Mouse (Mus musculus): Measurements from ENCODE around the gene Prkcz. TPM values are rescaled to one million over a fixed set of nuclear protein-coding genes. Genes with fewer than 3 reads are reported as not detected.

The Prkcz gene
- total and polyA plus RNA-seq, 3 experiments = 0.16 to 11.8 (median 1.6) TPM

- TF ChIP-seq TCF12 (IDR thresholded peaks at IDR 0.05; ENCODE audit: low read depth, low read length) = no peak
- TF ChIP-seq MEF2A (IDR thresholded peaks at IDR 0.05; ENCODE audit: borderline replicate concordance, low read depth, low read length) = no peak
- TF ChIP-seq JUN (IDR thresholded peaks at IDR 0.05; ENCODE audit: insufficient read depth, low read depth, low read length) = no peak
- TF ChIP-seq CHD2 (IDR thresholded peaks at IDR 0.05; ENCODE audit: low read length) = no peak
- no peak for TF ChIP-seq UBTF (IDR thresholded peaks at IDR 0.05; ENCODE audit: low read depth, low read length)
- no peak for TF ChIP-seq KAT2A (IDR thresholded peaks at IDR 0.05; ENCODE audit: insufficient replicate concordance, low read length)
- no peak for TF ChIP-seq NRF1 (IDR thresholded peaks at IDR 0.05; ENCODE audit: low read depth, low read length)
- no peak for TF ChIP-seq USF1 (IDR thresholded peaks at IDR 0.05; ENCODE audit: low read depth, low read length)
- no peak for TF ChIP-seq ELF1 (IDR thresholded peaks at IDR 0.05; ENCODE audit: low read depth, low read length)
- no peak for TF ChIP-seq MYC (IDR thresholded peaks at IDR 0.05; ENCODE audit: low read depth, low read length)
- no peak for TF ChIP-seq TBP (conservative IDR thresholded peaks at IDR 0.05; ENCODE audit: low read depth, low read length)
- in situ Hi-C loops (cut with MboI; ENCODE audit: low pct_ligation_motif_present, low pct_unique_long_range_greater_than_20kb, low sequenced_read_pairs) = no loop called here
- no peak for DNase-seq (ENCODE audit: extremely low read depth)
- no peaks in the 10 kb centered on the region for H3K79me2 ChIP-seq (replicated peaks; ENCODE audit: control insufficient read depth, extremely low read depth, insufficient read depth, poor library complexity, severe bottlenecking)
- peaks cover 39% of the 10 kb centered on the region for H3K27me3 ChIP-seq (replicated peaks)
- no peaks in the 10 kb centered on the region for H3K9me3 ChIP-seq (replicated peaks; ENCODE audit: low read length)
- H3K4me2 ChIP-seq (ENCODE audit: insufficient read depth, low read depth, poor library complexity, severe bottlenecking) = no peak overlapping the region
- no peak overlapping the region for H3K27ac ChIP-seq (ENCODE audit: insufficient read depth, low read depth)
- no peak overlapping the region for H3K9ac ChIP-seq (ENCODE audit: insufficient read depth, low read depth)
- H3K4me3 ChIP-seq (replicated peaks in 1 of 3; ENCODE audit: low read depth in 2 of 3, low read length in 2 of 3, poor library complexity in 1 of 3) = no peak overlapping the region
- H3K36me3 ChIP-seq (replicated peaks in 1 of 2; ENCODE audit: control insufficient read depth in 1 of 2, insufficient read depth in 1 of 2, low read length in 1 of 2) = no peaks in the 10 kb centered on the region
- dilution Hi-C loops (cut with MboI; ENCODE audit: extremely low pct_ligation_motif_present, extremely low pct_unique_long_range_greater_than_20kb, low sequenced_read_pairs) = no loop called here
- H3K4me1 ChIP-seq (ENCODE audit: control insufficient read depth in 1 of 2, insufficient read depth in 2 of 2) = peaks cover 11 to 27% of the 10 kb centered on the region in 2 experiments
These were observed 78.9 kb downstream of the Prkcz start for GRCm38 (mm10) chr4:155282231-155282630.

- no peaks in the 10 kb centered on the region for H3K9me3 ChIP-seq (replicated peaks; ENCODE audit: low read length)
- no peak overlapping the region for H3K4me3 ChIP-seq (replicated peaks in 1 of 3; ENCODE audit: low read depth in 2 of 3, low read length in 2 of 3, poor library complexity in 1 of 3)
- dilution Hi-C loops (cut with MboI; ENCODE audit: extremely low pct_ligation_motif_present, extremely low pct_unique_long_range_greater_than_20kb, low sequenced_read_pairs) (no loop called here), in situ Hi-C loops (cut with MboI; ENCODE audit: low pct_ligation_motif_present, low pct_unique_long_range_greater_than_20kb, low sequenced_read_pairs) (no loop called here)
- H3K4me1 ChIP-seq (ENCODE audit: control insufficient read depth in 1 of 2, insufficient read depth in 2 of 2) = peaks cover 14 to 30% of the 10 kb centered on the region in 2 experiments
- peaks cover 39% of the 10 kb centered on the region for H3K27me3 ChIP-seq (replicated peaks)
- TF ChIP-seq ETS1 (conservative IDR thresholded peaks at IDR 0.05; ENCODE audit: low read depth, low read length) (peak; percentile 27; the same call in 1 of the 2 replicates), RAD21 (IDR thresholded peaks at IDR 0.05; ENCODE audit: low read depth, low read length) (no peak), BHLHE40 (IDR thresholded peaks at IDR 0.05; ENCODE audit: low read depth, low read length) (peak; percentile 31; the same call in 1 of the 2 replicates), MXI1 (IDR thresholded peaks at IDR 0.05; ENCODE audit: low read depth, low read length) (no peak), SMC3 (IDR thresholded peaks at IDR 0.05; ENCODE audit: low read depth, low read length) (no peak), RCOR1 (conservative IDR thresholded peaks at IDR 0.05; ENCODE audit: low read depth, low read length) (no peak), EP300 (IDR thresholded peaks at IDR 0.05; ENCODE audit: low read length) (0 out of 2 replicates have a peak, but pooled peaks have one; percentile 12)
- H3K36me3 ChIP-seq (replicated peaks in 1 of 2; ENCODE audit: control insufficient read depth in 1 of 2, insufficient read depth in 1 of 2, low read length in 1 of 2) = no peaks in the 10 kb centered on the region
- H3K79me2 ChIP-seq (replicated peaks; ENCODE audit: control insufficient read depth, extremely low read depth, insufficient read depth, poor library complexity, severe bottlenecking) = no peaks in the 10 kb centered on the region
- peak; percentile 51 for DNase-seq (ENCODE audit: extremely low read depth)
- H3K9ac ChIP-seq (ENCODE audit: insufficient read depth, low read depth) = no peak overlapping the region
- no peak overlapping the region for H3K4me2 ChIP-seq (ENCODE audit: insufficient read depth, low read depth, poor library complexity, severe bottlenecking)
- no peak overlapping the region for H3K27ac ChIP-seq (ENCODE audit: insufficient read depth, low read depth)
These were observed 79.5 kb downstream of the Prkcz start for GRCm38 (mm10) chr4:155281652-155282051.
